Mouse (Mus musculus): ENCODE results near the gene Gm3238. TPM values are rescaled to one million over a fixed set of nuclear protein-coding genes. Genes with fewer than 3 reads are reported as not detected.
"Not testable (repeated sequence)": the region's sequence is repeated elsewhere in the genome, so short reads cannot be mapped to it uniquely, and the experiment has no call there.

Gene Gm3238
- total RNA-seq, 1 experiment = not detected

GRCm38 (mm10) chr10:77794976-77795375 lies 23.9 kb upstream of the Gm3238 start, which contains the start of gene Gm9639:
Gm9639 (minus strand) TSS chr10:77795076.
- Histone ChIP-seq H3K27ac (ENCODE audit: insufficient read depth, low read depth, low read length, poor library complexity, severe bottlenecking) (no peak within 1 kb of the TSS), H3K36me3 (ENCODE audit: control insufficient read depth, insufficient read depth, low read length, poor library complexity, severe bottlenecking) (no peaks in the 10 kb centered on the region), H3K4me1 (ENCODE audit: control insufficient read depth in 2 of 2, insufficient read depth in 2 of 2, low read length in 2 of 2, poor library complexity in 1 of 2) (no peaks in the 10 kb centered on the region), H3K4me3 (ENCODE audit: insufficient read depth in 1 of 2, low read depth in 1 of 2, low read length in 2 of 2, poor library complexity in 1 of 2, severe bottlenecking in 1 of 2) (no peak within 1 kb of the TSS), H3K9me3 (ENCODE audit: control insufficient read depth, insufficient read depth, low read depth, low read length) (no peaks in the 10 kb centered on the region), H3K9ac (ENCODE audit: insufficient read depth, low read depth, low read length, poor library complexity, severe bottlenecking) (no peak within 1 kb of the TSS)
- in situ Hi-C loops (cut with MboI; ENCODE audit: low sequenced_read_pairs in 2 of 2, unreplicated experiment in 2 of 2) = no loop called here
- DNase-seq (ENCODE audit: low read depth, low spot score) = no peak
- TF ChIP-seq ZC3H11A (IDR thresholded peaks at IDR 0.05; ENCODE audit: borderline replicate concordance, low read depth, low read length) = no peak
- no peak for TF ChIP-seq ZNF384 (IDR thresholded peaks at IDR 0.05; ENCODE audit: low read depth, low read length)
- TF ChIP-seq MAFK (IDR thresholded peaks at IDR 0.05; ENCODE audit: insufficient read depth, low read depth, low read length) = no peak
- no peak for TF ChIP-seq CHD2 (IDR thresholded peaks at IDR 0.05; ENCODE audit: low read depth, low read length)
- no peak for TF ChIP-seq HCFC1 (IDR thresholded peaks at IDR 0.05; ENCODE audit: borderline replicate concordance, insufficient read depth, low read length)

GRCm38 (mm10) chr10:77788621-77789020 lies 17.5 kb upstream of the Gm3238 start:
- Histone ChIP-seq H3K4me1 (ENCODE audit: control insufficient read depth in 2 of 2, insufficient read depth in 2 of 2, low read length in 2 of 2, poor library complexity in 1 of 2) (no peaks in the 10 kb centered on the region), H3K9me3 (ENCODE audit: control insufficient read depth, insufficient read depth, low read depth, low read length) (no peaks in the 10 kb centered on the region), H3K27ac (ENCODE audit: insufficient read depth, low read depth, low read length, poor library complexity, severe bottlenecking) (no peak overlapping the region), H3K4me3 (ENCODE audit: insufficient read depth in 1 of 2, low read depth in 1 of 2, low read length in 2 of 2, poor library complexity in 1 of 2, severe bottlenecking in 1 of 2) (no peak overlapping the region), H3K9ac (ENCODE audit: insufficient read depth, low read depth, low read length, poor library complexity, severe bottlenecking) (no peak overlapping the region), H3K36me3 (ENCODE audit: control insufficient read depth, insufficient read depth, low read length, poor library complexity, severe bottlenecking) (no peaks in the 10 kb centered on the region)
- in situ Hi-C loops (cut with MboI; ENCODE audit: low sequenced_read_pairs in 2 of 2, unreplicated experiment in 2 of 2) = no loop called here
- DNase-seq (ENCODE audit: low read depth, low spot score) = no peak
- TF ChIP-seq CHD2 (IDR thresholded peaks at IDR 0.05; ENCODE audit: low read depth, low read length) (no peak), ZC3H11A (IDR thresholded peaks at IDR 0.05; ENCODE audit: borderline replicate concordance, low read depth, low read length) (no peak), MAFK (IDR thresholded peaks at IDR 0.05; ENCODE audit: insufficient read depth, low read depth, low read length) (no peak), HCFC1 (IDR thresholded peaks at IDR 0.05; ENCODE audit: borderline replicate concordance, insufficient read depth, low read length) (no peak), ZNF384 (IDR thresholded peaks at IDR 0.05; ENCODE audit: low read depth, low read length) (no peak)

- H3K4me1 ChIP-seq (ENCODE audit: control insufficient read depth in 2 of 2, insufficient read depth in 2 of 2, low read length in 2 of 2, poor library complexity in 1 of 2); DNase-seq (ENCODE audit: low read depth, low spot score); H3K9me3 ChIP-seq (ENCODE audit: control insufficient read depth, insufficient read depth, low read depth, low read length); H3K9ac ChIP-seq (ENCODE audit: insufficient read depth, low read depth, low read length, poor library complexity, severe bottlenecking); H3K36me3 ChIP-seq (ENCODE audit: control insufficient read depth, insufficient read depth, low read length, poor library complexity, severe bottlenecking); H3K4me3 ChIP-seq (ENCODE audit: insufficient read depth in 1 of 2, low read depth in 1 of 2, low read length in 2 of 2, poor library complexity in 1 of 2, severe bottlenecking in 1 of 2); H3K27ac ChIP-seq (ENCODE audit: insufficient read depth, low read depth, low read length, poor library complexity, severe bottlenecking); in situ Hi-C loops (cut with MboI; ENCODE audit: low sequenced_read_pairs in 2 of 2, unreplicated experiment in 2 of 2): not testable (repeated sequence)
These were observed 16.8 kb upstream of the Gm3238 start, which contains the start of gene Gm7137 for GRCm38 (mm10) chr10:77787876-77788275. Gm7137 (minus strand) TSS chr10:77788200.

- in situ Hi-C loops (cut with MboI; ENCODE audit: low sequenced_read_pairs in 2 of 2, unreplicated experiment in 2 of 2); H3K36me3 ChIP-seq (ENCODE audit: control insufficient read depth, insufficient read depth, low read length, poor library complexity, severe bottlenecking); H3K4me1 ChIP-seq (ENCODE audit: control insufficient read depth in 2 of 2, insufficient read depth in 2 of 2, low read length in 2 of 2, poor library complexity in 1 of 2); H3K4me3 ChIP-seq (ENCODE audit: insufficient read depth in 1 of 2, low read depth in 1 of 2, low read length in 2 of 2, poor library complexity in 1 of 2, severe bottlenecking in 1 of 2); DNase-seq (ENCODE audit: low read depth, low spot score); H3K9ac ChIP-seq (ENCODE audit: insufficient read depth, low read depth, low read length, poor library complexity, severe bottlenecking); H3K9me3 ChIP-seq (ENCODE audit: control insufficient read depth, insufficient read depth, low read depth, low read length); H3K27ac ChIP-seq (ENCODE audit: insufficient read depth, low read depth, low read length, poor library complexity, severe bottlenecking): not testable (repeated sequence)
These were observed 12.3 kb upstream of the Gm3238 start for GRCm38 (mm10) chr10:77783396-77783795.

- H3K9ac ChIP-seq (ENCODE audit: insufficient read depth, low read depth, low read length, poor library complexity, severe bottlenecking); H3K36me3 ChIP-seq (ENCODE audit: control insufficient read depth, insufficient read depth, low read length, poor library complexity, severe bottlenecking); in situ Hi-C loops (cut with MboI; ENCODE audit: low sequenced_read_pairs in 2 of 2, unreplicated experiment in 2 of 2); H3K4me1 ChIP-seq (ENCODE audit: control insufficient read depth in 2 of 2, insufficient read depth in 2 of 2, low read length in 2 of 2, poor library complexity in 1 of 2); H3K27ac ChIP-seq (ENCODE audit: insufficient read depth, low read depth, low read length, poor library complexity, severe bottlenecking); DNase-seq (ENCODE audit: low read depth, low spot score); H3K4me3 ChIP-seq (ENCODE audit: insufficient read depth in 1 of 2, low read depth in 1 of 2, low read length in 2 of 2, poor library complexity in 1 of 2, severe bottlenecking in 1 of 2); H3K9me3 ChIP-seq (ENCODE audit: control insufficient read depth, insufficient read depth, low read depth, low read length): not testable (repeated sequence)
These were observed 11.3 kb upstream of the Gm3238 start, which contains the start of gene Gm3250 for GRCm38 (mm10) chr10:77782442-77782841. Gm3250 (minus strand) TSS chr10:77782542.

GRCm38 (mm10) chr10:77776844-77777243 lies 5.7 kb upstream of the Gm3238 start, which contains the start of gene Gm7138:
Gm7138 (minus strand) TSS chr10:77776944.
- DNase-seq (ENCODE audit: low read depth, low spot score); H3K27ac ChIP-seq (ENCODE audit: insufficient read depth, low read depth, low read length, poor library complexity, severe bottlenecking); H3K4me1 ChIP-seq (ENCODE audit: control insufficient read depth in 2 of 2, insufficient read depth in 2 of 2, low read length in 2 of 2, poor library complexity in 1 of 2); in situ Hi-C loops (cut with MboI; ENCODE audit: low sequenced_read_pairs in 2 of 2, unreplicated experiment in 2 of 2); H3K9ac ChIP-seq (ENCODE audit: insufficient read depth, low read depth, low read length, poor library complexity, severe bottlenecking); H3K4me3 ChIP-seq (ENCODE audit: insufficient read depth in 1 of 2, low read depth in 1 of 2, low read length in 2 of 2, poor library complexity in 1 of 2, severe bottlenecking in 1 of 2); H3K9me3 ChIP-seq (ENCODE audit: control insufficient read depth, insufficient read depth, low read depth, low read length); H3K36me3 ChIP-seq (ENCODE audit: control insufficient read depth, insufficient read depth, low read length, poor library complexity, severe bottlenecking): not testable (repeated sequence)

GRCm38 (mm10) chr10:77772142-77772541 lies 1.0 kb upstream of the Gm3238 start:
- H3K4me3 ChIP-seq (ENCODE audit: insufficient read depth in 1 of 2, low read depth in 1 of 2, low read length in 2 of 2, poor library complexity in 1 of 2, severe bottlenecking in 1 of 2); H3K9me3 ChIP-seq (ENCODE audit: control insufficient read depth, insufficient read depth, low read depth, low read length); DNase-seq (ENCODE audit: low read depth, low spot score); in situ Hi-C loops (cut with MboI; ENCODE audit: low sequenced_read_pairs in 2 of 2, unreplicated experiment in 2 of 2); H3K9ac ChIP-seq (ENCODE audit: insufficient read depth, low read depth, low read length, poor library complexity, severe bottlenecking); H3K4me1 ChIP-seq (ENCODE audit: control insufficient read depth in 2 of 2, insufficient read depth in 2 of 2, low read length in 2 of 2, poor library complexity in 1 of 2); H3K27ac ChIP-seq (ENCODE audit: insufficient read depth, low read depth, low read length, poor library complexity, severe bottlenecking); H3K36me3 ChIP-seq (ENCODE audit: control insufficient read depth, insufficient read depth, low read length, poor library complexity, severe bottlenecking): not testable (repeated sequence)
